Mouse (Mus musculus) bone marrow, adult 2 months (tissue): ENCODE results near the gene Ltb. TPM values are rescaled to one million over a fixed set of nuclear protein-coding genes. Genes with fewer than 3 reads are reported as not detected.

ENCODE experiments used
- H3K27ac ChIP-seq: fragments of 200-500 bp; 2 replicates; pipeline ENCODE4 v1.5.1; 2012; ENCODE audit warnings: low read depth, mild to moderate bottlenecking, control low read depth, inconsistent platforms, low read length; ENCODE audit not compliant: control insufficient read depth, poor library complexity, insufficient read depth
- H3K4me1 ChIP-seq: fragments of 200-500 bp; 2 replicates; pipeline ENCODE4 v1.6.1; 2011; ENCODE audit warnings: low read length; ENCODE audit not compliant: control insufficient read depth, insufficient read depth
- H3K4me3 ChIP-seq: fragments of 200-500 bp; replicated peaks from 2 replicates; pipeline ENCODE3; 2011; ENCODE audit warnings: mild to moderate bottlenecking, low read depth, low read length, control low read depth; ENCODE audit not compliant: control insufficient read depth
- CTCF ChIP-seq: fragments of 200-500 bp; IDR thresholded peaks from 2 replicates; pipeline ENCODE4 v1.5.1; 2011; ENCODE audit warnings: low read length, control low read depth; ENCODE audit not compliant: control insufficient read depth, insufficient read depth
- POLR2A ChIP-seq: fragments of 200-500 bp; IDR thresholded peaks from 2 replicates; pipeline ENCODE4 v1.6.1; 2011; ENCODE audit warnings: low read depth, mild to moderate bottlenecking, control low read depth, low read length, borderline replicate concordance; ENCODE audit not compliant: control insufficient read depth
- WGBS: fragments of 180-500 bp; shearing (Covaris S2); methylation state at CpG from one replicate; pipeline ENCODE4 v1.1.7; 2018; 5-methylcytosine and 5-hydroxymethylcytosine counted together
- polyA plus RNA-seq: library from polyadenylated mRNA; stranded (reverse); fragments of >200 nt; gene quantifications from 2 replicates; pipeline ENCODE4 v1.2.4, GENCODE M21; 2011; ENCODE audit warnings: low replicate concordance; ENCODE audit not compliant: missing spikeins, insufficient read depth, insufficient read length

The Ltb gene
- polyA plus RNA-seq, 1 experiment: 66.2 TPM

DNA sequence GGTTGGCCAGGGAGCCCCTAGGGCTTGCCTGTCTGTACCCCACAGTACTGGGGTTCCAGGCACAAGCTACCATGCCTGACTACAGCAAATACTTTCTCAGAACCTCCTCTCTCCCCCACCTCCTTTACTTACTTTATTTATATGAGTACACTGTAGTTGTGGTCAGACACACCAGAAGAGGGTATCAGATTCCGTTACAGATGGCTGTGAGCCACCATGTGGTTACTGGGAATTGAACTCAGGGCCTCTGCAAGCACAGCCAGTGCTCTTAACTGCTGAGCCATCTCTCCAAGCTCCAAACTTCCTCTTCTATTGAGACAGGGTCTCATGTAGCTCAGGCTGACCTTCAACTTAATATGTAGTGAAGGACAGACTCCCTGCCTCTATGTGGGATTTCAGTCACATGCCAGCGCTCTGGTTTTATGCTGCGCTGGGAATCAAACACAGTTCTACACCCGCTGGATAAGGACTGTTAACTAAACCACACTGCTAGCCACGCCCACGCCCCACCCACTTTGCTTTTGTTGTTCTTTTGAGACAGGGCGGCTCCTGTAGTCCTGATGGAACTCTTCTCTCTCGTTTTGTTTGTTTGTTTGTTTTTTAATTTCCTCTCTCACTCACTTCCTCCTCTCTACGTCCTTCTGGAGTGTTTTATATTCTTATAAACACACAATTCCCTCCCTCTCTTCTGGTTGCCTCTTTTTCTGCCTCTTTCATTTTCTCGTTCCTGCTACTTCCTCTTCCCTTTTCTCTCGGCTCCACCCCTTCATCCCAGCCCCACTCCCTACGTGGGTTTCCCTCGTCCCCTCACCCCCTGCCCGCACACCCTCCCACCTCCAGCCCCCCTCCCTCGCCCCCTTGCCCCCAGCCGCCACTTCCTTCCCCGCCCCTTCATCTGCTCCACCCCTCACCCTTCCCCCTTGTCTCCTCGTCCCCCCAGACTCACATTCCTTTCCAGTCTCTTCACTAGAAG is 8.3 kb upstream of the Ltb start:
- H3K4me1 ChIP-seq: peaks cover 7% of the 10 kb centered on the region
- H3K4me3 ChIP-seq: peak overlapping the region; percentile 64
- WGBS: 1% methylated on average over 18 of the region's 18 CpGs
- H3K27ac ChIP-seq: peak overlapping the region; percentile 76
- TF ChIP-seq CTCF: no peak
- no peak for TF ChIP-seq POLR2A

- Histone ChIP-seq H3K4me3 (peak overlapping the region; percentile 64), H3K27ac (peak overlapping the region; percentile 76), H3K4me1 (peaks cover 7% of the 10 kb centered on the region)
- TF ChIP-seq CTCF (no peak), POLR2A (0 out of 2 replicates have a peak, but pooled peaks have one; percentile 5)
- WGBS: 5% methylated on average over 4 of the region's 4 CpGs
Measured at GRCm38 (mm10) chr17:35186681-35187080, 7.6 kb upstream of the Ltb start.

DNA sequence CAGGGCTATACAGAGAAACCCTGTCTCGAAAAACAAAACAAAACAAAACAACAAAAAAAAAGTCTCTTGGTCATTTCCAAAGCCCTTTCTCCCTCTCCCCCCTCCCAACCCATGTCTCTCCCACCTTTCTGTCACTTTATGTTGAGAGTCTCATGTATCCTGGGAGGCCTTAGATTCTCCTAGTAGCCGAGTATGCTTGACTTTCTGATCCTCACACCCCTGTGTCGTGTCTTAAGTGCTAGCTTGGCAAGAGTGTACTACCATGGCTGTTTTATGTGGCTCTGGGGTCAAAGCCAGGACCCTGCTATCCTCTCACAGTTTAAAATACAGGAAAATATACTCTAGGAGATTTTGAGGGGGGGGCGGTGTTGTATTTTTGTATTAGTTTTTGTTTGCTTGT is 6.9 kb upstream of the Ltb start:
- no peak for TF ChIP-seq POLR2A
- TF ChIP-seq CTCF: no peak
- Histone ChIP-seq H3K4me1 (peaks cover 9% of the 10 kb centered on the region), H3K27ac (peak overlapping the region; percentile 95; the same call in 1 of the 2 replicates), H3K4me3 (peak overlapping the region; percentile 54)
- 44% methylated on average over 4 of the region's 4 CpGs for WGBS

- 15% methylated on average over 7 of the region's 7 CpGs for WGBS
- H3K27ac ChIP-seq: peak within 1 kb of the TSS; percentile 95
- H3K4me3 ChIP-seq: peak within 1 kb of the TSS; percentile 76
- H3K4me1 ChIP-seq: peaks cover 11% of the 10 kb centered on the region
- TF ChIP-seq CTCF (no peak), POLR2A (no peak)
Measured at GRCm38 (mm10) chr17:35187959-35188610, 6.2 kb upstream of the Ltb start, which contains the start of gene Lst1. Gene Lst1, minus strand, starts transcription at chr17:35188439.

- peaks cover 15% of the 10 kb centered on the region for H3K4me1 ChIP-seq
- TF ChIP-seq POLR2A (no peak), CTCF (no peak)
- H3K27ac ChIP-seq: peak overlapping the region; percentile 71
- no peak overlapping the region for H3K4me3 ChIP-seq
- WGBS: 0% methylated on average over 1 of the region's 1 CpGs
Measured at GRCm38 (mm10) chr17:35189186-35189585, 5.1 kb upstream of the Ltb start.

GRCm38 (mm10) chr17:35190096-35190495 is 4.1 kb upstream of the Ltb start:
- no peak for TF ChIP-seq CTCF
- TF ChIP-seq POLR2A: no peak
- Histone ChIP-seq H3K4me1 (peaks cover 14% of the 10 kb centered on the region), H3K27ac (peak overlapping the region; percentile 71), H3K4me3 (no peak overlapping the region)
- 1% methylated on average over 4 of the region's 4 CpGs for WGBS

- peak overlapping the region; percentile 42; the same call in 1 of the 2 replicates for H3K27ac ChIP-seq
- 55% methylated on average over 2 of the region's 2 CpGs for WGBS
- TF ChIP-seq POLR2A (no peak), CTCF (peak; percentile 4; the same call in 1 of the 2 replicates)
- H3K4me3 ChIP-seq: no peak overlapping the region
- H3K4me1 ChIP-seq: peaks cover 13% of the 10 kb centered on the region; the same call in 1 of the 2 replicates
Measured at GRCm38 (mm10) chr17:35191723-35192122, 2.5 kb upstream of the Ltb start.

- Histone ChIP-seq H3K4me1 (peaks cover 13% of the 10 kb centered on the region; the same call in 1 of the 2 replicates), H3K4me3 (no peak overlapping the region), H3K27ac (peak overlapping the region; percentile 92)
- TF ChIP-seq CTCF: no peak
- no peak for TF ChIP-seq POLR2A
- WGBS: 14% methylated on average over 5 of the region's 5 CpGs
Measured at GRCm38 (mm10) chr17:35192924-35193323, 1.3 kb upstream of the Ltb start.
